Mouse (Mus musculus) olfactory bulb, adult 2 months (tissue): ENCODE results near the gene Gpr142.

Experiments used
- CTCF ChIP-seq: fragments of 200-500 bp; IDR thresholded peaks from 2 replicates; pipeline ENCODE4 v1.5.1; 2012; ENCODE audit warnings: low read depth, mild to moderate bottlenecking, low read length, moderate library complexity; ENCODE audit not compliant: insufficient read depth
- POLR2A ChIP-seq: fragments of 200-500 bp; IDR thresholded peaks from 2 replicates; pipeline ENCODE4 v1.6.1; 2012; ENCODE audit warnings: mild to moderate bottlenecking, low read depth, low read length, moderate library complexity; ENCODE audit not compliant: insufficient read depth

DNA sequence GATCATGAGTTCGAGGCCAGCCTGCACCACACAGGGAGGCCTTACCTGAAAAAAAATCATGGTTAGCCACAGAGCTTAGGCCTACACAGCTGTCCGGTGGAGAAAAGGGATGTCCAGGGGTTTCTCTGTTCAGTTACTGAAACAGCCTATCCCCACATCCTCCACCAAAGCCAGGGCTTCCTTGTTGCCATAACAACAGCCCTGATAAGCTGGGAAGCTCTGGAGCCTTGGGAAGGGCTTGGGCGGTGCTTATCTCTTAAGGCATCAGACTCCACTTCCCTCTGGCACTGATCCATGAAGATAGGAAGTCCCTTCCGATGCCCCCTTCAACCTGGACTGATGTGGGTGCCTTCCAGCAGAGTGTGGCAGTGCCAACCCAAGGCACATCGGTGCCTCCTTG lies 34.4 kb downstream of the Gpr142 start:
- no peak for TF ChIP-seq CTCF
- no peak for TF ChIP-seq POLR2A
